Mouse (Mus musculus) olfactory bulb, adult 2 months (tissue): ENCODE measurements around the gene Apbb2.

Source experiments
- CTCF ChIP-seq: fragments of 200-500 bp; IDR thresholded peaks from 2 replicates; pipeline ENCODE4 v1.5.1; 2012; ENCODE audit warnings: low read depth, mild to moderate bottlenecking, low read length, moderate library complexity; ENCODE audit not compliant: insufficient read depth
- POLR2A ChIP-seq: fragments of 200-500 bp; IDR thresholded peaks from 2 replicates; pipeline ENCODE4 v1.6.1; 2012; ENCODE audit warnings: mild to moderate bottlenecking, low read depth, low read length, moderate library complexity; ENCODE audit not compliant: insufficient read depth

DNA sequence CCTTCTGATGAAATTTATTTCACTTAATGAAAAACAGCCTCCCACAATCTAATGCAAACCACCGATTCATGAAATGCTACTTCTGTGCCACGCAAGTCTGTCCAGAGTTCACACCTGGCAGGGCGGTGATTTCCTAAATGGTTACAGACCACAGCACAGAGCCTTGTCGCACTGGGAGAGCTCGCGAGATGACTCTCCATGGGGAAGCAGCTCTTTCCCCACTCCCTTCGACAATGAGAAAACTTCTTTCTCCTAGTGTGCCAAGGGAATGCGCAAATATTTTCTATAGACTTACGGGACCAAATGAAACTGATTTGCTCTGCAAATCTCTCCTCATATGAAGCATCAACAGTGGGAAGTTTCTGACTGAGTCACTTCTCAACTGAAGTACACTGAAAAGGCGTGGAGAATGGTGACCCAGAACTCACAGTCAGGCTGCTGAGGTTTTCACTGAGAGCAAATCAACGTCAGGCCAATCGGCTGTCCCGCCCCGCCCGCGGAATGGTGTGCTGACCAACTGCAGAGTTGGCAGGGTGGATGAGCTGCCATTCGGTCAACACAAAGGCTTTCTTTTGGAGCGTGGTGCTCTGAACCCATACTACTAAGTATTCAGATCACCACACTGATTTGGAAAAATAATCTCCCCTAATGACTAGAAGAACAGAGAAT, 225.6 kb downstream of the Apbb2 start:
- TF ChIP-seq CTCF (no peak), POLR2A (no peak)
